Mouse (Mus musculus): ENCODE measurements around the gene Morn1. TPM values are rescaled to one million over a fixed set of nuclear protein-coding genes. Genes with fewer than 3 reads are reported as not detected.

The Morn1 gene
- polyA plus RNA-seq, 1 experiment from 2014 or later = 4.8 TPM

GRCm38 (mm10) chr4:155163685-155164084 lies 77.3 kb downstream of the Morn1 start:
- Histone ChIP-seq H3K4me2 (ENCODE audit: low read depth, low read length) (0 out of 2 replicates have a peak overlapping the region, but pooled peaks have one; percentile 7), H3K4me1 (ENCODE audit: control insufficient read depth, insufficient read depth, low read length) (peaks cover 61% of the 10 kb centered on the region), H3K9me3 (replicated peaks; ENCODE audit: control insufficient read depth, low read length) (peaks cover 4% of the 10 kb centered on the region; the same call in 1 of the 2 replicates), H3K36me3 (ENCODE audit: control insufficient read depth, insufficient read depth, low read length) (no peaks in the 10 kb centered on the region; the same call in 1 of the 2 replicates), H3K9ac (ENCODE audit: low read length) (peak overlapping the region; percentile 44; the same call in 1 of the 2 replicates), H3K27ac (ENCODE audit: low read length) (peak overlapping the region; percentile 70; the same call in 1 of the 2 replicates), H3K27me3 (ENCODE audit: control insufficient read depth, insufficient read depth, low read length) (no peaks in the 10 kb centered on the region), H3K4me3 (replicated peaks; ENCODE audit: low read length) (no peak overlapping the region)
- 50% methylated on average over 8 of the region's 8 CpGs for WGBS
- peak; percentile 10; the same call in 1 of the 2 replicates for ATAC-seq (ENCODE audit: insufficient read depth, low FRiP score)

GRCm38 (mm10) chr4:155164550-155164949 lies 78.2 kb downstream of the Morn1 start:
- Histone ChIP-seq H3K4me3 (replicated peaks; ENCODE audit: low read length) (no peak overlapping the region), H3K4me2 (ENCODE audit: low read depth, low read length) (no peak overlapping the region), H3K9me3 (replicated peaks; ENCODE audit: control insufficient read depth, low read length) (peaks cover 4% of the 10 kb centered on the region; the same call in 1 of the 2 replicates), H3K27me3 (ENCODE audit: control insufficient read depth, insufficient read depth, low read length) (no peaks in the 10 kb centered on the region), H3K4me1 (ENCODE audit: control insufficient read depth, insufficient read depth, low read length) (peaks cover 68% of the 10 kb centered on the region), H3K9ac (ENCODE audit: low read length) (no peak overlapping the region), H3K36me3 (ENCODE audit: control insufficient read depth, insufficient read depth, low read length) (no peaks in the 10 kb centered on the region), H3K27ac (ENCODE audit: low read length) (peak overlapping the region; percentile 70)
- 65% methylated on average over 6 of the region's 6 CpGs for WGBS
- ATAC-seq (ENCODE audit: insufficient read depth, low FRiP score) = peak; percentile 39

GRCm38 (mm10) chr4:155165861-155166260 lies 79.5 kb downstream of the Morn1 start:
- no peaks in the 10 kb centered on the region for H3K36me3 ChIP-seq (ENCODE audit: control insufficient read depth, insufficient read depth, low read length)
- no peaks in the 10 kb centered on the region for H3K27me3 ChIP-seq (ENCODE audit: control insufficient read depth, insufficient read depth, low read length)
- no peak overlapping the region for H3K9ac ChIP-seq (ENCODE audit: low read length)
- peaks cover 73% of the 10 kb centered on the region for H3K4me1 ChIP-seq (ENCODE audit: control insufficient read depth, insufficient read depth, low read length)
- H3K27ac ChIP-seq (ENCODE audit: low read length) = no peak overlapping the region
- H3K4me3 ChIP-seq (replicated peaks; ENCODE audit: low read length) = no peak overlapping the region
- ATAC-seq (ENCODE audit: insufficient read depth, low FRiP score) = no peak
- H3K4me2 ChIP-seq (ENCODE audit: low read depth, low read length) = no peak overlapping the region
- H3K9me3 ChIP-seq (replicated peaks; ENCODE audit: control insufficient read depth, low read length) = peaks cover 4% of the 10 kb centered on the region; the same call in 1 of the 2 replicates

- Histone ChIP-seq H3K4me1 (ENCODE audit: control insufficient read depth, insufficient read depth, low read length) (peaks cover 71% of the 10 kb centered on the region), H3K36me3 (ENCODE audit: control insufficient read depth, insufficient read depth, low read length) (no peaks in the 10 kb centered on the region), H3K27ac (ENCODE audit: low read length) (no peak overlapping the region), H3K27me3 (ENCODE audit: control insufficient read depth, insufficient read depth, low read length) (no peaks in the 10 kb centered on the region), H3K4me3 (replicated peaks; ENCODE audit: low read length) (no peak overlapping the region), H3K4me2 (ENCODE audit: low read depth, low read length) (no peak overlapping the region), H3K9me3 (replicated peaks; ENCODE audit: control insufficient read depth, low read length) (peaks cover 4% of the 10 kb centered on the region; the same call in 1 of the 2 replicates), H3K9ac (ENCODE audit: low read length) (no peak overlapping the region)
- 82% methylated on average over 8 of the region's 8 CpGs for WGBS
- no peak for ATAC-seq (ENCODE audit: insufficient read depth, low FRiP score)
Observed at GRCm38 (mm10) chr4:155168835-155169252, 82.5 kb downstream of the Morn1 start.

- H3K36me3 ChIP-seq (ENCODE audit: control insufficient read depth, insufficient read depth, low read length) = no peaks in the 10 kb centered on the region
- WGBS = 71% methylated on average over 8 of the region's 8 CpGs
- no peak overlapping the region for H3K4me3 ChIP-seq (replicated peaks; ENCODE audit: low read length)
- no peak overlapping the region for H3K4me2 ChIP-seq (ENCODE audit: low read depth, low read length)
- peaks cover 75% of the 10 kb centered on the region for H3K4me1 ChIP-seq (ENCODE audit: control insufficient read depth, insufficient read depth, low read length)
- peak overlapping the region; percentile 16; the same call in 1 of the 2 replicates for H3K27ac ChIP-seq (ENCODE audit: low read length)
- H3K9me3 ChIP-seq (replicated peaks; ENCODE audit: control insufficient read depth, low read length) = no peaks in the 10 kb centered on the region
- 0 out of 2 replicates have a peak overlapping the region, but pooled peaks have one; percentile 9 for H3K9ac ChIP-seq (ENCODE audit: low read length)
- no peaks in the 10 kb centered on the region for H3K27me3 ChIP-seq (ENCODE audit: control insufficient read depth, insufficient read depth, low read length)
- no peak for ATAC-seq (ENCODE audit: insufficient read depth, low FRiP score)
Observed at GRCm38 (mm10) chr4:155170614-155171212, 84.3 kb downstream of the Morn1 start.

- no peak overlapping the region for H3K4me3 ChIP-seq (replicated peaks; ENCODE audit: low read length)
- peaks cover 80% of the 10 kb centered on the region for H3K4me1 ChIP-seq (ENCODE audit: control insufficient read depth, insufficient read depth, low read length)
- ATAC-seq (ENCODE audit: insufficient read depth, low FRiP score) = no peak
- no peaks in the 10 kb centered on the region for H3K27me3 ChIP-seq (ENCODE audit: control insufficient read depth, insufficient read depth, low read length)
- no peaks in the 10 kb centered on the region for H3K36me3 ChIP-seq (ENCODE audit: control insufficient read depth, insufficient read depth, low read length)
- 81% methylated on average over 5 of the region's 5 CpGs for WGBS
- H3K9ac ChIP-seq (ENCODE audit: low read length) = no peak overlapping the region
- H3K9me3 ChIP-seq (replicated peaks; ENCODE audit: control insufficient read depth, low read length) = no peaks in the 10 kb centered on the region
- peak overlapping the region; percentile 99 for H3K27ac ChIP-seq (ENCODE audit: low read length)
- no peak overlapping the region for H3K4me2 ChIP-seq (ENCODE audit: low read depth, low read length)
Observed at GRCm38 (mm10) chr4:155171961-155172533, 85.7 kb downstream of the Morn1 start.

GRCm38 (mm10) chr4:155172909-155173821 lies 86.8 kb downstream of the Morn1 start:
- H3K4me1 ChIP-seq (ENCODE audit: control insufficient read depth, insufficient read depth, low read length) = peaks cover 86% of the 10 kb centered on the region
- H3K9ac ChIP-seq (ENCODE audit: low read length) = peak overlapping the region; percentile 63
- peak overlapping the region; percentile 45 for H3K4me2 ChIP-seq (ENCODE audit: low read depth, low read length)
- 16% methylated on average over 21 of the region's 21 CpGs for WGBS
- H3K27ac ChIP-seq (ENCODE audit: low read length) = peak overlapping the region; percentile 99
- H3K4me3 ChIP-seq (replicated peaks; ENCODE audit: low read length) = 0 out of 2 replicates have a peak overlapping the region, but pooled peaks have one; percentile 8
- no peaks in the 10 kb centered on the region for H3K27me3 ChIP-seq (ENCODE audit: control insufficient read depth, insufficient read depth, low read length)
- no peaks in the 10 kb centered on the region for H3K36me3 ChIP-seq (ENCODE audit: control insufficient read depth, insufficient read depth, low read length)
- no peaks in the 10 kb centered on the region for H3K9me3 ChIP-seq (replicated peaks; ENCODE audit: control insufficient read depth, low read length)
- ATAC-seq (ENCODE audit: insufficient read depth, low FRiP score) = peak; percentile 92

GRCm38 (mm10) chr4:155173822-155174785 lies 87.7 kb downstream of the Morn1 start:
- Histone ChIP-seq H3K4me3 (replicated peaks; ENCODE audit: low read length) (0 out of 2 replicates have a peak overlapping the region, but pooled peaks have one; percentile 8), H3K9ac (ENCODE audit: low read length) (peak overlapping the region; percentile 63), H3K27ac (ENCODE audit: low read length) (peak overlapping the region; percentile 99), H3K9me3 (replicated peaks; ENCODE audit: control insufficient read depth, low read length) (no peaks in the 10 kb centered on the region), H3K4me1 (ENCODE audit: control insufficient read depth, insufficient read depth, low read length) (peaks cover 88% of the 10 kb centered on the region), H3K4me2 (ENCODE audit: low read depth, low read length) (peak overlapping the region; percentile 45), H3K36me3 (ENCODE audit: control insufficient read depth, insufficient read depth, low read length) (no peaks in the 10 kb centered on the region), H3K27me3 (ENCODE audit: control insufficient read depth, insufficient read depth, low read length) (no peaks in the 10 kb centered on the region)
- ATAC-seq (ENCODE audit: insufficient read depth, low FRiP score) = no peak; the same call in 1 of the 2 replicates
- 19% methylated on average over 17 of the region's 17 CpGs for WGBS

Data from stomach, embryonic 16.5 days (tissue).